Comparison of ENCODE assay signal across 23 mouse cellular contexts in the genomic region with DNA sequence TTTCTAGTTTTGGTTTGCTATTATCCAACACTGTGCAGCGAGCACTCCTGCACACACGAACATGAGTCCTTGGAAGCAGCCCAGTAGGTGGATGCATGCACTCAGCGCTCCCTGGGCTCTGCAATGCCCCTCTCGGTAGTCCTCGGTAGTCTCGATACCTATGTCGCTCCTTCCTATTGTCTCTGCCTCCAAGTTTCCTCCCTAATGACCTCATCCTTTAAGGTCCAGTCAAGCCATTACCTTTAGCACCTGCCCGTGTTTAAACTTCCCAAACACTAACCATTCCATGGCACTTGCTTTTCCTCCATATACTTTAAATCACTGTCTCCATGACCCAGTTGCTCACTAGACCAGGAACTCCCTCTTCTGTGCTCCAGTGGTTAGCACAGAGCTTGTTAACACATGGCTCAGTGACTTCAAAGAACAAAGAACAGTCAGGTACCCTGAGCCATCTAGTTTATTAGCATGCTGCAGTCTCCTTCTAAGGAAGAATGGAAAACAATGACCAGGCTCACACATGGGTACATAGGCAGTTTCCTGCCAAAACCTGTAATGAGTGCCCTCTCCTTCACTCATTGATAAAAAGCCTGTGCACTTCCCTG.
"Had no signal": no experiment of that assay in that cellular context is flagged by ENCODE, and none has a peak within 500 bp of the region (broad histone marks: within the 10 kb centered on the region; RNA-seq: fewer than 3 reads in every experiment).

No protein-coding gene starts in this region.

- H3K9me3 ChIP-seq: limb, embryonic 10.5 days; limb, embryonic 13.5 days; liver, embryonic 12.5 days; liver, embryonic 15.5 days; lung, embryonic 15.5 days; megakaryocyte, embryonic 14.5 days; midbrain, embryonic 10.5 days; midbrain, embryonic 13.5 days; neural tube, embryonic 13.5 days; stomach, embryonic 15.5 days had no signal

- H3K4me3 ChIP-seq: layer of hippocampus, adult 2 months; limb, embryonic 10.5 days; limb, embryonic 13.5 days; liver, embryonic 12.5 days; liver, embryonic 15.5 days; lung, embryonic 15.5 days; megakaryocyte, embryonic 14.5 days; midbrain, embryonic 10.5 days; midbrain, embryonic 13.5 days; myocyte; neural tube, embryonic 13.5 days; stomach, embryonic 15.5 days had no signal

- H3K27me3 ChIP-seq: limb, embryonic 13.5 days; liver, embryonic 12.5 days; liver, embryonic 15.5 days; lung, embryonic 15.5 days; megakaryocyte, embryonic 14.5 days; midbrain, embryonic 13.5 days; neural tube, embryonic 13.5 days; stomach, embryonic 15.5 days had no signal

- H3K4me2 ChIP-seq: limb, embryonic 13.5 days; liver, embryonic 12.5 days; liver, embryonic 15.5 days; lung, embryonic 15.5 days; midbrain, embryonic 13.5 days; neural tube, embryonic 13.5 days; stomach, embryonic 15.5 days had no signal

- ATAC-seq: intestine, postnatal 0 days; liver, embryonic 12.5 days; midbrain, embryonic 13.5 days; midbrain, embryonic 16.5 days had no signal

- H3K4me1 ChIP-seq: limb, embryonic 10.5 days; limb, embryonic 13.5 days; liver, embryonic 12.5 days; liver, embryonic 15.5 days; lung, embryonic 15.5 days; midbrain, embryonic 10.5 days; midbrain, embryonic 13.5 days; neural tube, embryonic 13.5 days; stomach, embryonic 15.5 days had no signal

- H3K27ac ChIP-seq: layer of hippocampus, adult 2 months; limb, embryonic 10.5 days; limb, embryonic 13.5 days; liver, embryonic 12.5 days; liver, embryonic 15.5 days; lung, embryonic 15.5 days; midbrain, embryonic 10.5 days; midbrain, embryonic 13.5 days; neural tube, embryonic 13.5 days; stomach, embryonic 15.5 days had no signal

- DNase-seq: layer of hippocampus, adult 9-11 months; liver; lung, adult 18-20 months; lung, postnatal 10 days; lung, postnatal 36 days; right cerebral cortex, postnatal 25 days; spleen, adult 18-20 months; thymus, adult 2 months; thymus, postnatal 25 days had no signal

- H3K9ac ChIP-seq: limb, embryonic 13.5 days; liver, embryonic 12.5 days; liver, embryonic 15.5 days; lung, embryonic 15.5 days; midbrain, embryonic 13.5 days; neural tube, embryonic 13.5 days; stomach, embryonic 15.5 days had no signal
